Mouse (Mus musculus): ENCODE measurements around the gene 4933411K16Rik.

DNA sequence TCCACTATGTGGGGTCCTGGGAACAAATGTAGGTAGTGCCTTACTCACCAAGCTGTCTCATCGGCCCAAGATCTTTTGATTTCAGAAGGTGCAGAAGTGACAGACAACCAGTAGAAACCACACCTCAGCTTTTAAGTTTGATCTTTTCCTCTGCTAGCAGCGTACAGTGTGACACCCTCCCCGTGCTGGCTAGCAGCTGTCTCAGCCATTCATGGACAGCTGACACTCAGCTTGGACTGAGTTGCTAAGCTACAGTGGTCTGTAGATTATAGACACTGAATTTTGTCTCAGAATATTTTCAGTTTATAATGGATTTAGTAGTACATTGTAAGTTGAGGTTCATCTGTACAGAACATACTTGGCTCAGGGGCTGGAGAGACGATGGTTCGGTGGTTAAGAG, 20.9 kb upstream of the 4933411K16Rik start:
- TF ChIP-seq CTCF (IDR thresholded peaks at IDR 0.05; ENCODE audit: control insufficient read depth, insufficient read depth, insufficient read length) (no peak), MYOG (IDR thresholded peaks at IDR 0.05; ENCODE audit: control insufficient read depth, extremely low read depth, insufficient read length) (no peak), USF1 (IDR thresholded peaks at IDR 0.05; ENCODE audit: low read depth) (no peak), MAX (IDR thresholded peaks at IDR 0.05) (no peak), MYOD1 (IDR thresholded peaks at IDR 0.05; ENCODE audit: control insufficient read depth, insufficient read length, low read depth) (peak; percentile 10), FOSL1 (IDR thresholded peaks at IDR 0.05; ENCODE audit: insufficient read depth, low read length, poor library complexity, severe bottlenecking) (no peak), CEBPB (IDR thresholded peaks at IDR 0.05; ENCODE audit: low read depth) (no peak)
